Mouse (Mus musculus): ENCODE measurements at regions not wholly inside any gene's neighbourhood (a gene's known extent, or its start where the extent isn't known, plus 50 kb on each side); places are given as distances from the start of the nearest gene placed in this dataset.

GRCm38 (mm10) chr1:169374686-169375085 lies 156.6 kb downstream of the Nuf2 start:
- no peak for ATAC-seq (replicated peaks; ENCODE audit: insufficient number of reproducible peaks, insufficient read depth, low FRiP score, low read depth)
- Histone ChIP-seq H3K4me3 (no peak overlapping the region), H3K36me3 (no peaks in the 10 kb centered on the region), H3K9ac (no peak overlapping the region), H3K9me3 (replicated peaks) (no peaks in the 10 kb centered on the region), H3K27ac (no peak overlapping the region), H3K4me2 (no peak overlapping the region), H3K27me3 (no peaks in the 10 kb centered on the region), H3K4me1 (replicated peaks) (no peaks in the 10 kb centered on the region)
- WGBS, result 73% methylated on average over 1 of the region's 1 CpGs

- WGBS, result 34% methylated on average over 3 of the region's 3 CpGs
- Histone ChIP-seq H3K4me3 (no peak overlapping the region), H3K36me3 (no peaks in the 10 kb centered on the region), H3K4me1 (replicated peaks) (0 out of 2 replicates have a peak, but pooled peaks cover 2% of the 10 kb centered on the region), H3K27me3 (no peaks in the 10 kb centered on the region), H3K9ac (no peak overlapping the region), H3K9me3 (replicated peaks) (no peaks in the 10 kb centered on the region), H3K27ac (no peak overlapping the region), H3K4me2 (no peak overlapping the region)
- no peak for ATAC-seq (replicated peaks; ENCODE audit: insufficient number of reproducible peaks, insufficient read depth, low FRiP score, low read depth)
These were observed 162.5 kb downstream of the Nuf2 start for GRCm38 (mm10) chr1:169368758-169369157.

GRCm38 (mm10) chr1:169367772-169368501 lies 163.3 kb downstream of the Nuf2 start:
- WGBS, result 66% methylated on average over 10 of the region's 10 CpGs
- no peak overlapping the region for H3K4me3 ChIP-seq
- no peaks in the 10 kb centered on the region for H3K36me3 ChIP-seq
- 0 out of 2 replicates have a peak, but pooled peaks cover 2% of the 10 kb centered on the region for H3K4me1 ChIP-seq (replicated peaks)
- no peak for ATAC-seq (replicated peaks; ENCODE audit: insufficient number of reproducible peaks, insufficient read depth, low FRiP score, low read depth)
- H3K9me3 ChIP-seq (replicated peaks), result no peaks in the 10 kb centered on the region
- no peaks in the 10 kb centered on the region for H3K27me3 ChIP-seq
- H3K27ac ChIP-seq, result no peak overlapping the region
- no peak overlapping the region for H3K4me2 ChIP-seq
- no peak overlapping the region for H3K9ac ChIP-seq

GRCm38 (mm10) chr1:169367316-169367715 lies 163.9 kb downstream of the Nuf2 start:
- no peak for ATAC-seq (replicated peaks; ENCODE audit: insufficient number of reproducible peaks, insufficient read depth, low FRiP score, low read depth)
- Histone ChIP-seq H3K4me3 (no peak overlapping the region), H3K4me2 (no peak overlapping the region), H3K27ac (no peak overlapping the region), H3K27me3 (no peaks in the 10 kb centered on the region), H3K4me1 (replicated peaks) (0 out of 2 replicates have a peak, but pooled peaks cover 2% of the 10 kb centered on the region), H3K9me3 (replicated peaks) (no peaks in the 10 kb centered on the region), H3K36me3 (no peaks in the 10 kb centered on the region), H3K9ac (no peak overlapping the region)
- 54% methylated on average over 4 of the region's 4 CpGs for WGBS

- Histone ChIP-seq H3K4me2 (no peak overlapping the region), H3K9ac (no peak overlapping the region), H3K27me3 (no peaks in the 10 kb centered on the region), H3K36me3 (no peaks in the 10 kb centered on the region), H3K9me3 (replicated peaks) (no peaks in the 10 kb centered on the region), H3K4me1 (replicated peaks) (no peaks in the 10 kb centered on the region), H3K27ac (no peak overlapping the region), H3K4me3 (no peak overlapping the region)
- no peak for ATAC-seq (replicated peaks; ENCODE audit: insufficient number of reproducible peaks, insufficient read depth, low FRiP score, low read depth)
- WGBS, result 71% methylated on average over 4 of the region's 4 CpGs
These were observed 168.7 kb downstream of the Nuf2 start for GRCm38 (mm10) chr1:169362564-169362963.

- Histone ChIP-seq H3K4me1 (replicated peaks) (no peaks in the 10 kb centered on the region), H3K9me3 (replicated peaks) (no peaks in the 10 kb centered on the region), H3K4me3 (no peak overlapping the region), H3K27ac (no peak overlapping the region), H3K4me2 (no peak overlapping the region), H3K9ac (no peak overlapping the region), H3K36me3 (no peaks in the 10 kb centered on the region), H3K27me3 (no peaks in the 10 kb centered on the region)
- ATAC-seq (replicated peaks; ENCODE audit: insufficient number of reproducible peaks, insufficient read depth, low FRiP score, low read depth), result no peak
- WGBS, result 75% methylated on average over 6 of the region's 6 CpGs
These were observed 173.5 kb downstream of the Nuf2 start for GRCm38 (mm10) chr1:169357652-169358241.

GRCm38 (mm10) chr1:169354021-169354420 lies 177.2 kb downstream of the Nuf2 start:
- Histone ChIP-seq H3K9me3 (replicated peaks) (no peaks in the 10 kb centered on the region), H3K36me3 (no peaks in the 10 kb centered on the region), H3K4me1 (replicated peaks) (no peaks in the 10 kb centered on the region), H3K27me3 (peaks cover 3% of the 10 kb centered on the region; the same call in 1 of the 2 replicates), H3K4me2 (no peak overlapping the region), H3K9ac (no peak overlapping the region), H3K27ac (no peak overlapping the region), H3K4me3 (no peak overlapping the region)
- no peak for ATAC-seq (replicated peaks; ENCODE audit: insufficient number of reproducible peaks, insufficient read depth, low FRiP score, low read depth)
- WGBS, result 68% methylated on average over 5 of the region's 5 CpGs

- ATAC-seq (replicated peaks; ENCODE audit: insufficient number of reproducible peaks, insufficient read depth, low FRiP score, low read depth), result no peak
- H3K27me3 ChIP-seq, result peaks cover 8% of the 10 kb centered on the region; the same call in 1 of the 2 replicates
- WGBS, result 30% methylated on average over 2 of the region's 2 CpGs
- H3K4me3 ChIP-seq, result no peak overlapping the region
- H3K4me1 ChIP-seq (replicated peaks), result no peaks in the 10 kb centered on the region
- H3K9ac ChIP-seq, result no peak overlapping the region
- H3K36me3 ChIP-seq, result no peaks in the 10 kb centered on the region
- H3K9me3 ChIP-seq (replicated peaks), result no peaks in the 10 kb centered on the region
- H3K4me2 ChIP-seq, result no peak overlapping the region
- no peak overlapping the region for H3K27ac ChIP-seq
These were observed 183.6 kb downstream of the Nuf2 start for GRCm38 (mm10) chr1:169347692-169348091.

GRCm38 (mm10) chr1:169346876-169347275 lies 184.4 kb downstream of the Nuf2 start:
- no peak for ATAC-seq (replicated peaks; ENCODE audit: insufficient number of reproducible peaks, insufficient read depth, low FRiP score, low read depth)
- no peaks in the 10 kb centered on the region for H3K9me3 ChIP-seq (replicated peaks)
- H3K4me2 ChIP-seq, result no peak overlapping the region
- no peak overlapping the region for H3K27ac ChIP-seq
- H3K27me3 ChIP-seq, result peaks cover 8% of the 10 kb centered on the region; the same call in 1 of the 2 replicates
- no peaks in the 10 kb centered on the region for H3K4me1 ChIP-seq (replicated peaks)
- WGBS, result 79% methylated on average over 1 of the region's 1 CpGs
- no peaks in the 10 kb centered on the region for H3K36me3 ChIP-seq
- H3K9ac ChIP-seq, result no peak overlapping the region
- no peak overlapping the region for H3K4me3 ChIP-seq

GRCm38 (mm10) chr1:169341131-169341530 lies 190.1 kb downstream of the Nuf2 start:
- Histone ChIP-seq H3K27ac (no peak overlapping the region), H3K4me2 (no peak overlapping the region), H3K4me3 (no peak overlapping the region), H3K36me3 (no peaks in the 10 kb centered on the region), H3K4me1 (replicated peaks) (no peaks in the 10 kb centered on the region), H3K9ac (no peak overlapping the region), H3K27me3 (no peaks in the 10 kb centered on the region), H3K9me3 (replicated peaks) (no peaks in the 10 kb centered on the region)
- no peak for ATAC-seq (replicated peaks; ENCODE audit: insufficient number of reproducible peaks, insufficient read depth, low FRiP score, low read depth)
- WGBS, result 46% methylated on average over 1 of the region's 1 CpGs

GRCm38 (mm10) chr1:169338461-169338860 lies 192.8 kb downstream of the Nuf2 start:
- Histone ChIP-seq H3K4me3 (no peak overlapping the region), H3K4me1 (replicated peaks) (no peaks in the 10 kb centered on the region), H3K27ac (no peak overlapping the region), H3K36me3 (no peaks in the 10 kb centered on the region), H3K9me3 (replicated peaks) (no peaks in the 10 kb centered on the region), H3K9ac (no peak overlapping the region), H3K27me3 (no peaks in the 10 kb centered on the region), H3K4me2 (no peak overlapping the region)
- 33% methylated on average over 4 of the region's 4 CpGs for WGBS
- ATAC-seq (replicated peaks; ENCODE audit: insufficient number of reproducible peaks, insufficient read depth, low FRiP score, low read depth), result no peak

GRCm38 (mm10) chr1:169332165-169332564 lies 199.1 kb downstream of the Nuf2 start:
- H3K27me3 ChIP-seq, result no peaks in the 10 kb centered on the region
- H3K27ac ChIP-seq, result no peak overlapping the region
- ATAC-seq (replicated peaks; ENCODE audit: insufficient number of reproducible peaks, insufficient read depth, low FRiP score, low read depth), result no peak
- WGBS, result 76% methylated on average over 5 of the region's 5 CpGs
- no peaks in the 10 kb centered on the region for H3K4me1 ChIP-seq (replicated peaks)
- no peak overlapping the region for H3K9ac ChIP-seq
- H3K4me2 ChIP-seq, result no peak overlapping the region
- no peak overlapping the region for H3K4me3 ChIP-seq
- no peaks in the 10 kb centered on the region for H3K36me3 ChIP-seq
- H3K9me3 ChIP-seq (replicated peaks), result no peaks in the 10 kb centered on the region

Measured in heart, embryonic 15.5 days (tissue).